Mouse (Mus musculus) MEL (cell line): ENCODE measurements around the gene Tmem170. TPM values are rescaled to one million over a fixed set of nuclear protein-coding genes. Genes with fewer than 3 reads are reported as not detected.

Experiments
- DNase-seq: peaks from one replicate; pipeline ENCODE4 v3.0.0; 2011; ENCODE audit warnings: low read depth, low spot score
- H3K27ac ChIP-seq: 2 replicates; pipeline ENCODE4 v1.5.1; 2012; ENCODE audit warnings: low read depth, mild to moderate bottlenecking, control low read depth, low read length, moderate library complexity; ENCODE audit not compliant: control insufficient read depth
- H3K27me3 ChIP-seq, 2 experiments: fragments of 150-350 bp in 1 of 2; sonication (generic) in 1 of 2; 2 replicates each; pipeline ENCODE4 v1.6.1; 2012; ENCODE audit warnings: low read length in 2 of 2, mild to moderate bottlenecking in 2 of 2, improper control_type of control experiment in 1 of 2, moderate library complexity in 1 of 2; ENCODE audit not compliant: insufficient read depth in 2 of 2, control insufficient read depth in 1 of 2
- H3K36me3 ChIP-seq, 2 experiments: 2 replicates each; pipeline ENCODE4 v1.6.1; 2012 to 2014; ENCODE audit warnings: low read length in 2 of 2, improper control_type of control experiment in 1 of 2, inconsistent platforms in 1 of 2, mild to moderate bottlenecking in 1 of 2; ENCODE audit not compliant: insufficient read depth in 2 of 2, control insufficient read depth in 1 of 2
- H3K4me1 ChIP-seq, 2 experiments: fragments of 150-350 bp in 1 of 2; sonication (generic) in 1 of 2; 2 replicates each; pipeline ENCODE4 v1.6.1; 2012; ENCODE audit warnings: low read length in 2 of 2, improper control_type of control experiment in 1 of 2, mild to moderate bottlenecking in 1 of 2; ENCODE audit not compliant: insufficient read depth in 2 of 2, control insufficient read depth in 1 of 2
- H3K4me3 ChIP-seq, 2 experiments: fragments of 150-350 bp in 1 of 2; sonication (generic) in 1 of 2; 2 replicates each; pipeline ENCODE4 v1.5.1; 2012; ENCODE audit warnings: low read depth in 2 of 2, low read length in 2 of 2, mild to moderate bottlenecking in 2 of 2, moderate library complexity in 2 of 2, control low read depth in 1 of 2, improper control_type of control experiment in 1 of 2; ENCODE audit not compliant: control insufficient read depth in 1 of 2, insufficient read depth in 1 of 2
- H3K79me2 ChIP-seq: 2 replicates; pipeline ENCODE4 v1.6.1; 2012; ENCODE audit warnings: mild to moderate bottlenecking, low read length, moderate library complexity; ENCODE audit not compliant: control insufficient read depth, poor library complexity, insufficient read depth
- H3K9ac ChIP-seq: 2 replicates; pipeline ENCODE4 v1.6.1; 2012; ENCODE audit warnings: low read depth, mild to moderate bottlenecking, control low read depth, low read length, moderate library complexity; ENCODE audit not compliant: control insufficient read depth, poor library complexity, severe bottlenecking
- H3K9me3 ChIP-seq: fragments of 150-350 bp; sonication (generic); replicated peaks from 2 replicates; pipeline ENCODE4 v1.6.1; 2012; ENCODE audit warnings: mild to moderate bottlenecking, low read length, improper control_type of control experiment, moderate library complexity; ENCODE audit not compliant: insufficient read depth
- CHD2 ChIP-seq: IDR thresholded peaks from 2 replicates; pipeline ENCODE4 v1.6.1; 2011; ENCODE audit warnings: low read length, improper control_type of control experiment
- E2F4 ChIP-seq: IDR thresholded peaks from 2 replicates; pipeline ENCODE4 v1.6.1; 2011; ENCODE audit warnings: low read depth, low read length, improper control_type of control experiment, borderline replicate concordance
- EP300 ChIP-seq, 2 experiments: IDR thresholded peaks; 2 replicates each; pipeline ENCODE4 v1.6.1; 2011; ENCODE audit warnings: improper control_type of control experiment in 2 of 2, low read length in 2 of 2, low read depth in 1 of 2, mild to moderate bottlenecking in 1 of 2
- GATA1 ChIP-seq: IDR thresholded peaks from 2 replicates; pipeline ENCODE4 v1.6.1; 2011; ENCODE audit warnings: low read depth, low read length, improper control_type of control experiment
- HCFC1 ChIP-seq: IDR thresholded peaks from 2 replicates; pipeline ENCODE4 v1.6.1; 2012; ENCODE audit warnings: low read depth, mild to moderate bottlenecking, inconsistent platforms, low read length, improper control_type of control experiment, moderate library complexity
- MAX ChIP-seq: IDR thresholded peaks from 2 replicates; pipeline ENCODE4 v1.6.1; 2011; ENCODE audit warnings: low read length, improper control_type of control experiment
- MEF2A ChIP-seq: IDR thresholded peaks from 2 replicates; pipeline ENCODE4 v1.6.1; 2014; ENCODE audit warnings: low read depth, mild to moderate bottlenecking, inconsistent platforms, low read length, improper control_type of control experiment; ENCODE audit not compliant: poor library complexity, insufficient replicate concordance, severe bottlenecking; ENCODE audit errors: extremely low read depth
- MXI1 ChIP-seq: IDR thresholded peaks from 2 replicates; pipeline ENCODE4 v1.6.1; 2011; ENCODE audit warnings: mild to moderate bottlenecking, low read depth, low read length, improper control_type of control experiment
- POLR2AphosphoS2 ChIP-seq: IDR thresholded peaks from 2 replicates; pipeline ENCODE4 v1.6.1; 2011; ENCODE audit warnings: low read length, improper control_type of control experiment
- RAD21 ChIP-seq: IDR thresholded peaks from 2 replicates; pipeline ENCODE4 v1.6.1; 2011; ENCODE audit warnings: mild to moderate bottlenecking, low read depth, low read length, improper control_type of control experiment
- RCOR1 ChIP-seq: IDR thresholded peaks from 2 replicates; pipeline ENCODE4 v1.6.1; 2012; ENCODE audit warnings: low read depth, mild to moderate bottlenecking, inconsistent platforms, low read length, improper control_type of control experiment
- SMC3 ChIP-seq: IDR thresholded peaks from 2 replicates; pipeline ENCODE4 v1.6.1; 2011; ENCODE audit warnings: low read depth, low read length, improper control_type of control experiment
- TAL1 ChIP-seq: IDR thresholded peaks from 2 replicates; pipeline ENCODE4 v1.6.1; 2012; ENCODE audit warnings: mild to moderate bottlenecking, inconsistent platforms, low read length, moderate library complexity, mixed read lengths
- USF1 ChIP-seq: IDR thresholded peaks from 2 replicates; pipeline ENCODE4 v1.6.1; 2014; ENCODE audit warnings: low read depth, mild to moderate bottlenecking, inconsistent platforms, low read length, improper control_type of control experiment, moderate library complexity
- USF2 ChIP-seq, 2 experiments: IDR thresholded peaks; 2 replicates each; pipeline ENCODE4 v1.6.1; 2011 to 2012; ENCODE audit warnings: improper control_type of control experiment in 2 of 2, low read length in 2 of 2, borderline replicate concordance in 1 of 2, inconsistent platforms in 1 of 2, low read depth in 1 of 2, mild to moderate bottlenecking in 1 of 2; ENCODE audit not compliant: insufficient read depth in 1 of 2
- ZC3H11A ChIP-seq: IDR thresholded peaks from 2 replicates; pipeline ENCODE4 v1.6.1; 2012; ENCODE audit warnings: low read depth, mild to moderate bottlenecking, inconsistent platforms, low read length, improper control_type of control experiment
- ZKSCAN1 ChIP-seq: IDR thresholded peaks from 2 replicates; pipeline ENCODE4 v1.6.1; 2012; ENCODE audit warnings: low read depth, mild to moderate bottlenecking, inconsistent platforms, low read length, improper control_type of control experiment, moderate library complexity
- polyA plus RNA-seq, 2 experiments: library from polyadenylated mRNA; stranded (reverse) in 1 of 2; unstranded in 1 of 2; fragments of >175 nt in 1 of 2; fragments of >200 nt in 1 of 2; gene quantifications; 2 replicates each; pipeline versions ENCODE4 v1.2.1 to v1.2.4; 2012; ENCODE audit warnings: low replicate concordance in 2 of 2, low read depth in 1 of 2; ENCODE audit not compliant: insufficient read length in 2 of 2, insufficient read depth in 1 of 2, missing spikeins in 1 of 2
- total RNA-seq: library from RNA; depleted of rRNA; stranded (reverse); fragments of 300-350 nt; gene quantifications from 2 replicates; pipeline ENCODE4 v1.2.3, GENCODE M21; 2012

The Tmem170 gene
- total and polyA plus RNA-seq, 3 experiments = 2.9 to 4.6 TPM; not detected in 1

- Histone ChIP-seq H3K4me1 (peaks cover 3 to 25% of the 10 kb centered on the region in 2 experiments; a peak in 2 of 4 replicates), H3K9me3 (no peaks in the 10 kb centered on the region), H3K9ac (no peak overlapping the region), H3K79me2 (no peaks in the 10 kb centered on the region), H3K4me3 (no peak overlapping the region), H3K27me3 (no peaks in the 10 kb centered on the region), H3K27ac (no peak overlapping the region), H3K36me3 (peaks cover 0 to 17% of the 10 kb centered on the region in 2 experiments; a peak in 2 of 4 replicates)
- TF ChIP-seq E2F4 = no peak
- no peak for TF ChIP-seq MXI1
- TF ChIP-seq CHD2 = no peak
- no peak for TF ChIP-seq RAD21
- no peak for TF ChIP-seq EP300 (IDR thresholded peaks at IDR 0.05; ENCODE audit: low read depth in 1 of 2, low read length in 2 of 2)
- TF ChIP-seq ZKSCAN1 = no peak
- no peak for TF ChIP-seq MAX
- TF ChIP-seq USF1 = no peak
- no peak for TF ChIP-seq POLR2AphosphoS2
- no peak for TF ChIP-seq ZC3H11A
- TF ChIP-seq MEF2A = no peak
- no peak for DNase-seq
These were observed 14.4 kb upstream of the Tmem170 start for GRCm38 (mm10) chr8:111890911-111891303.

DNA sequence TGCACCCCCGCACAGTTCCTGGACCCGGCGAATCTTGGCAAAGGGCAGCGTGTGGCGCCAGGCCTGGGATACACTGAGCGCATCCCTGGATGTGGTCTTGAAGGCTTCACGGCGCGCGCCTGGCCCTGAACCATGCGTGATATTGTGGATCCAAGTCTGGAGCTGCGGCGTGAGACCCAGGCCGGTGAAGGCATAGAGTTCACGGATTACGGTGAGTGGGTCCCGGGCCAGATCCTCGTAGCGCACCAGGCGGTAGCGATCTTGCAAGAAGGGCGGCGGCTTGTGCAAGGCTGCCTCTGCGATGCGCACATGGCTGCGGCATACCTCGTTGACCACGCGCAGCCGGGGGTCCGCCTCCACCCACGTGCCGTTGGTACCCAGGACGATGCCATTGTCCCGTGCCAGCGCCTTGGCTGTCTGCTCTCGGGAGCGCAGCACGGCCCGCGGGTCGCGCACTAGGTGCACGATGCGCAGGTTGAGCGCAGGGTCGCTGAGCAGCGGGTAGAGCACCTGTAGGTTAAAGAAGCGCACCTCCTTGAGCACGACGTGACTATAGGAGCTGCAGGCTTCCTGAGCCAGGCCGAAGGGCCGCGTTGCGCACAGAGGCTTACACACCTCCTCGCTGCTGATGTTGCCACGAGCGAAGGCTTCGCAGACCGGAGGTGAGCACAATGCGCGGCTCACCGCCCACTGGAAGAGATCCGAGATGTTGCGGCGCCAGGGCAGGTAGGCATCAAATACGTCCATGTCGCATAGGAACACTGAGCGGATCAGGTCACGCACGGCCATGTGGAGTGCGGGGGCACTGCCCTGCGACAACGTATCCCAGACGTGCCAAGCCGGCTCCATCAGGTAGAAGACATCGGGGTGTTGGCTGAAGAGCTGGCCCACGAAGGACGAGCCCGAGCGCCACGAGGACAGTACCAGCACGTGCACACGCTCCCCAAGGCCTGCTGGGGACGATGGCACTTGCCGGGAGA, 13.7 kb upstream of the Tmem170 start:
- TF ChIP-seq USF2 (IDR thresholded peaks at IDR 0.05; ENCODE audit: borderline replicate concordance in 1 of 2, insufficient read depth in 1 of 2, low read depth in 1 of 2, low read length in 2 of 2) = no peak
- TF ChIP-seq TAL1 = no peak
- no peak for TF ChIP-seq ZC3H11A
- TF ChIP-seq SMC3 = no peak
- no peak for TF ChIP-seq RCOR1
- no peak for TF ChIP-seq HCFC1
- no peak for TF ChIP-seq GATA1
- TF ChIP-seq ZKSCAN1 = no peak
- no peak for TF ChIP-seq MEF2A
- no peak overlapping the region for H3K9ac ChIP-seq
- no peaks in the 10 kb centered on the region for H3K9me3 ChIP-seq
- H3K4me1 ChIP-seq = peaks cover 3 to 25% of the 10 kb centered on the region in 2 experiments; a peak in 2 of 4 replicates
- no peak for DNase-seq
- H3K4me3 ChIP-seq = no peak overlapping the region
- H3K36me3 ChIP-seq = peaks cover 0 to 17% of the 10 kb centered on the region in 2 experiments; a peak in 2 of 4 replicates
- no peaks in the 10 kb centered on the region for H3K27me3 ChIP-seq
- no peak overlapping the region for H3K27ac ChIP-seq
- H3K79me2 ChIP-seq = no peaks in the 10 kb centered on the region
